Mouse (Mus musculus) brain, embryonic 18.5 days (tissue): ENCODE results near the gene Mrrf.
"Not testable (repeated sequence)": the region's sequence is repeated elsewhere in the genome, so short reads cannot be mapped to it uniquely, and the experiment has no call there.

Source experiments
- DNase-seq: peaks from one replicate; pipeline ENCODE4 v3.0.0-alpha.2; 2012; ENCODE audit warnings: low read depth, low spot score

The Mrrf gene

DNA sequence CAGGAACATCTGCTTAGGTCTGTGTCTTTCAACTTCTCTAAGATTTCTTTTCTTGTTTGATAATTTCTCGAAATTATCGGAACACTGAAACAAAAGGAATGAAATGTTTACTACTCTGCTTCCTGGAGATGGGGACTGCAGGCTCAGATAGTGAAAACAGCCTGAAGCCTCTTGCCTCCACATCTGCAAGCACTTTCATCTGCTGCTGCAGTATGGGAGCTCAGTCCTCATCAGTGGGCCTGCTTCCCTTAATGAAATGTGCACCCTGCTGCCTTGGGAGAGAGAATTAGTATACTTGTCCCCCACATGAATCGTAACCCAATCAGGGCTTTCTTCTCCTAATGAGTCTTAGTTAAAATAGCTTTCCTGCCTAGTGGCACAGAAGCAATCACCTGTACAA is 7.1 kb upstream of the Mrrf start:
- no peak for DNase-seq

DNA sequence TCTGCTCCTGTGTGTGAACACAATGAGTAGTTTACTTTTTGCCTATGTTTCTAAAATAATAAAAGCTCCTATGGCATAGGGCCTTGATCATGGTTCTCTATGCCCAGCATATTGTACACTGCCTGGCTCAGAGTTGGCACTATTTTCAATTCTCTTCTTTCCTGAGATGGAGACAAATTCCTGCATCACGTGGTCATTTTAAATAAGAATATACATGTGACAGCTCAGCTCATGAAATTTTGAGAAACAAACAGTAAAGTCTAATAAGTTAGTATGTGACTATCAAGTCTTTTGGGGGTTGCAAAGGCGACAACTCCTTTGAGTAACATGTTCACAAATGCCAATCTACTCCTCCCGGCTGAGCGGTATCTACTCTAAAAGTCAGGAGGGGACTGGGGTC is 302 bp upstream of the Mrrf start:
- no peak for DNase-seq

DNA sequence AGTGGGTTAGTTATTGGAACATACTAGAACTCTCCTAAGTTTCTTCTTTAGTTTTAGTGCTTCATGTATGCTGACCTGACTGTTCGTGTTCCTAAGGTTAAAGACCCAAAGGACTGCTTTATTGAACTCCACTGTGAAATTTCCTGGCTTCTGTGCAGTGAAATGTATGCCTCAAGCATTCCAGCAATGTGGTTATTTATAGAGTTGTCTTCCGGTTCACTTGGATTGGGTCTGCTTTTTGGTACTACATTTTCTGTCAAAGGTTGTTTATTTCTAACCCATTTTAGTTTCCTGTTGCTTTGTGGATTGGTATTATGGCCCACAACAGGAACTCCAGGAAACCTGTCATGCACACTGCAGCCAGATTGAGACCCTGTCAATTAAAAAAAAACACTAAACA is 2.9 kb downstream of the Mrrf start:
- no peak for DNase-seq

DNA sequence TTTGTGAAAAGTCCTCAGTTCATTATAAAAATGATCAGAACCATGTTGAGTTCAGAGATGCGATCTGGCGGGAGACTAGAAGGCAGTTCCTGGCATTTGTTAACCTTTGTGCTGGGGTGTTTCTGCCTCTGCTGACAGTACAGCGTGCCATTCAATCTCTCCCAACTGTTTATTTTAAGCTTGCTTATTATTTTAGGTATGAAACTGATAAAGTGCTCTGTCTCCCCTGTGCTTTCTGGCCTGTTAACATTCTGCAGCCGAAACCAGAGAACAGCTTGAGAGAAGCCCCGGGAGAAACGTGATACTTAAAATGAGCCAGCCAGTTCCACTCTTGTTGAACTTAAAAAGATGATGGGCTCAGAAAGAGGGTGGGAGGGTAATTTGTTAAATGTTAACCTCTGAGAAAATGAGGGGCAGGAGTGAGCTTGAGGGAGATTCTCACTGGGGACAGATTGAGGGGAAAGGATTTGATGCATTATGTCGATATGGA is 12.7 kb downstream of the Mrrf start:
- no peak for DNase-seq

DNA sequence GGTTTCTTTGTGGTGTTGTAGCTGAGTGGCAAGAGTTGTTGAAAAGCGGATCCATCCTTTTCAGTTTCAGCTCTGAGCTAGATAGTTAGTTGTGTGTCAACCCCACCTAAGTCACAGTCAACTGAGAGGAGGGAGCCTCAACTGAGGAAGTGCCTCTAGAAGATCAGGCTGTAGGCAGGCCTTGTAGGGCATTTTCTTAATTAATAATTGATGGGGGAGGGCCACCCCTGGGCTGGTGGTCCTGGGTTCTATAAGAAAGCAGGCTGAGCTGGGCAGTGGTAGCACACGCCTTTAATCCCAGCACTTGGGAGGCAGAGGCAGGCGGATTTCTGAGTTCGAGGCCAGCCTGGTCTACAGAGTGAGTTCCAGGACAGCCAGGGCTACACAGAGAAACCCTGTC is 16.2 kb downstream of the Mrrf start:
- DNase-seq: not testable (repeated sequence)

DNA sequence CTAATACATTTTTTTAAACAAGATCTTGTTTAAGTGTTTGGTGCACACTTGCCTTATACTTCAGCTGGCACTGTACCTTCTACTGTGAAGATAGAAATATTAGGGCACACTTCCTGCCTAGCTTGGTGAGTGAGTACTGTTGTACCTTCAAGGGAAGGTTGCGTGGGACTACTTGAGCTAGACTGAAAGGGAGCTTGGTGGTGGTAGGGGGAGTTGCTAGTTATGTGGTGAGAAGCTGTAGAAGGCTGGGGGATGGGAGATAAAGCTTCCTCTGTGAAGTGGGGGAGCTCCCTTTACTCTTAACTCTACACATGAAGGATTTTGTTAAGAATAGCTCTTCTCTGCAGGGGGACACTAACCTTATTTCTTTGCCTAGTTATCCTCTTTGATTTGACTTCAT is 21.3 kb downstream of the Mrrf start:
- no peak for DNase-seq

DNA sequence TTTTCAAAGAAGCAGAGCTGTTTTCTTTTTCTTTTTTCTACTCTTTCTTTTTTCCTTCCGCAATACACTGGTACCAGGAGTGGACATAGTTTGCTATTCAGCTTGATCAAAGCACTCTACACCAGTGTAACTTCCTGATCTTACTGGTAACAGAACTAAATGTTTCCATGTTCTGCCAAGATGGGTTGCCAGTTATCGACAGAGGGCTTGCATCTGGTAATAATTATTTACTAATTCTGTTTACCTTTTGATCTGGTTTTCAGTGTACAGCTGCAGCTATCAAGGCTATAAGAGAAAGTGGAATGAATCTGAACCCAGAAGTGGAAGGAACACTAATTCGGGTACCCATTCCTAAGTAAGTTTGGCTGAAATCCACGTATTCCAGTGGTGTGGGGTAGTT is 23.1 kb downstream of the Mrrf start:
- DNase-seq: no peak

DNA sequence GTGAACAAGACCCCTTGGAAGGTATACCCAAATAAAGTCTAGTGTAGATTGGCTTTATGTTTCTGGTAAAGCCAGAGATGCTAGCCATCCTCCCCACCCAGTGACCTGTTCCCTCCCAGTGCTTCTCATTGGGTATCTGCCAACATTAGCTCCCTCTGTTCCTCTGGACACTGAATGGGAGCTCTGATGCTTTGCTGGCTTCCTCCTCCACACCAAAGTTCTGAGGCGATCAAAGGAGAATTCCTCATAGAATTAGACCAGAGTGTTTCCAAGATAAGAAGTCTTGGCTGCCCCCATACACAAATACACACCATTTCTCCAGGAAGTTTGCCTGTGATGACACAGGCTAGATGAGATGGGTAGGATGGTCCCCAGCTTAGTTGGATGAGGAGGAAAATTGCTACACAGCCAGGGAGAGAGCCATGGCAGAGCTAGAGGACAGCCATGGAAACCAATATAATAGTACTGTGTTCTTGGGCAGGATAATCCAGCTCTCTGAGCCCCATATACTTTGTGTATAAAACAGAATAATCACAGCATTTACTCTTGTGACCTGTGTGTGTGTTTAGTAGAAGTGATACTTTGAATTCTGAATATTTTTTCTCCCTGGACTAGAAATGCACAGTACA is 31.9 kb downstream of the Mrrf start:
- no peak for DNase-seq

DNA sequence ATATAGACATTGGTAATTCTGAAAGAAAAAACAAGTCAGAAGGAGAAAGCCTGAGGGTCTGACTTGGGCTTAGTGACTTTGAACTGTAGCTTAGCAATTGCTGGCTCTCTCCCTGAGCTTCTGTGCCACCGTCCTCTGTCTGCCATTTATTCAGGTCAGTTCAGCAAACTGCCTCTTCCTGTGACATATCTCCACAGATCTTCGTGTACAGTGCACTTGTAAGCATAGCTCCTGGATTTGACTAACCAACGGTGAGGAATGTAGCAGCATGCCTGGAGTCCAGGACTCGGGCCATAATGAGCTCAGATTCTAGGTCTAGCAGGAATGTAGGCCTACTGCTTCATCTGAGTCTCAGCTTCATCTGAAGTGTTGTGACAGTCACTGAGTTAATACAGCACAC is 33.0 kb downstream of the Mrrf start:
- DNase-seq: no peak

DNA sequence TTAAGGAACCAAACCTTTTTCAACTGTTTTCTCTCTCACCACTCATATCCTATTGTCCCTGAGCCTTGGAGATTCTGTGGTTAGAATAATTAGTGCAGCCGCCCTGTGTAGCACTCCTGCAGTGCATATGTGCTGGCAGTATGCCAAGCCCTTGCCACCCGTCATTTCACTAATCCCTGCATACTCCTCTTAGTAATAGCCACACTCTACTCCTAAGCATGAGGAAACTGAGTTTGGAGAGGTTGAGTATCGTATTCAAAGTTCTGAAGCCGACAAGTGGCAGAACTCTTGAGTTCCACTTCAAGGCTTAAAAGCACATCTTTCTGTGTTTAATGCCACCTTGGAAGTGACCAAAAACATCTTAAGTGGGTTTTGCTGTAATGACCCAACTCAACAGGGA is 35.9 kb downstream of the Mrrf start:
- no peak for DNase-seq

DNA sequence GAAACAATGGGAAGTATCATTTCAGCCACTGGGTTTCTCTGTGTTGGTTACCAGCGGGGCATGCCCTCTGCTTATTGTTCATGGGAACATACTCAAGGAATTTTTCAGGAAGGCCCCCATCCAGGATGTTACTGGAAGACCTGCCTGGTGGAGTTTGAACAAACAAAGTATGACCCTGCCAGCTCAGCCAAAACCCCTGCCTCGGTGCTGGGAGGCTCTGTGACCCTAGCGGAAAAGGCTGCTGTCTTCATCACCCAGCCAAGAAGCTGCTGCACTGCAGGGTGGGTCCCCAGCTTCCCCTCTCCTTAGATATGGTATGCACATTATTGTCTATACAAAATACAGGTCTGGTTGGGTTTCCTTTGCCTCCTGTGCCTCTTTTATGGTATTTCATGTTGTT is 36.4 kb downstream of the Mrrf start:
- no peak for DNase-seq

DNA sequence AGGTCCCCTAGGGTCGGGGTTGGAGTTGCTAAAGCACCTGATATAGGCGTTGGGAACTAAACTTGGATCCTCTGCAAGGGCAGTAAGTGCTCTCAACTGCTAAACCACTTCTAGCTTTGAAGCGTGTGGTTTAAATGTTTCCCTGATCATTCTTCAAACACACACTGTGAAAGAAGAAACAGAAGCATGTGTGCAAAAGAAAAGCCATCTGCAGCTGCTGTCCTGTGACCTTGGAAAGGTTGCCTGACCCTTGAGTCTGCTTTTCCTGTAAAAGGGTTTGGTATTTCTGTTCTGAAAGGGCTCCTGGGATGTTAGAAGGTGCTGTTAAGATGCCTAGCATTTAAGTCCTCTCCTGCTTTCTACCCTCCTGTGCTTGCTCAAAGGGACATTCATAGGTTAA is 43.3 kb downstream of the Mrrf start:
- DNase-seq: no peak

DNA sequence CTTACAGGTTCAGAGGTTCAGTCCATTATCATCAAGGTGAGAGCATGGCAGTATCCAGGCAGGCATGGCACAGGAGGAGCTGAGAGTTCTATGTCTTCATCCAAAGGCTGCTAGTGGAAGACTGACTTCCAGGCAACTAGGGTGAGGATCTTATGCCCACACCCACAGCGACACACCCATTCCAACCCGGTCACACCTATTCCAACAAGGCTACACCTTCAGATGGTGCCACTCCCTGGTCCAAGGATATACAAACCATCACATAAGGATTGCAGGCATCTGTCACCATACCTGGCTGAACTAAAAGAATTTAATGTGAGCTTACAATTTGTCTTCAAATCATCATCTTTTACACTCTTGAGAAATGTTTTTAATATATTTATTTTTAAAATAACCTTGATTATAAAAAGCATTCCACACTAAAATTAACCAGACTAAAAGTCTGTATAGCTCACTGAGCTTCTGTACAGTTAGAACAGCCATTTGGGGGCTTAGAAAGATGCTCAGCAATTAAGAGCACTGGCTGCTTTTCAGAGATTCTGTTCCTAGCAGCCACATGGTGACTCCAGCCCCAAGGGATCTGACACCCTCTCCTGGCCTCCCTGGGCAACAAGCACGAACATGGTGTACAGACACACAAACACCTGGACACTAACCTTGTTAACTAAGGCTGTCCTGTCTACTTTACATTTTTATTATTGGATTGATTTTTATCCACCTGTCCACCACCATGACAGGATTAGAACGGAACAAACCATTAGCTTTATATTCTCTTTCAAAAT is 45.6 kb downstream of the Mrrf start:
- DNase-seq: not testable (repeated sequence)

DNA sequence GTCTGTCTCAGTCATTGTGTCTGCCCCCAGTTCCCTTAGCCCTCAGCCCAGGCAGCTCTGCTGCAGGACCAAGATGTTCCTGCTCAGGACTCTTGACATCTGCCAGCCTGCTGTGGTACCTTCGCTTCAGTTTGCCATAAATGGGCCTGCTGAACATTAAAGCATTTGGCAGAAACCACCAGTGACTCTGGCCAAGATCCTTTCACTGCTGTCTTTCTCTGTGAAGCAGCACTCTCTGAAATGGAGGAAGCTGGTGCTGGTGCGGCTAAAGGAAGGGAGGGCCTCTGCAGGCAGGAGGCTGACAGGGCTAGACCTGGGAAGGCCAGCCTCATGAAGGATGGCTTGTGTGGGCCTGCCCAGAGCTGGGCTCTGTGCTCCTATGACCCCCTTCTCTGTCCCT is 47.1 kb downstream of the Mrrf start:
- no peak for DNase-seq

DNA sequence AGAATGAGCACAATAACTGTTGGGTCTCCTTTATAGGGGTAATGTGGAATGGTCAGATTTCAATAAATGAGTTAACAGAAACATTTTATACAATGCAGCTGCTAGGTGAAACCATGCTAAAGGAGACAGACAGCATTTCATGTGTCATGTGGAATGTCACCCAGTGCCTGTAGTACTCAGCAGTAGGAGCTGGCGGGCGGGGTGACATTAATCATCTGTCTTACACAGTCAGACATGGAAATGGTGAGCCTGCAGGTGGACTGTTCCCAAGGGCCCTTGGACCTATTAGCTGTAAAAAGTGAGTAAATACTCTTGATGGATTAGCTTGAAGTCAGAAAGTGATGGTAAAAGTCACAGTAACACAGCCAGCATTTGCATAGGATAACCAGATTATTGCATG is 48.0 kb downstream of the Mrrf start:
- no peak for DNase-seq

DNA sequence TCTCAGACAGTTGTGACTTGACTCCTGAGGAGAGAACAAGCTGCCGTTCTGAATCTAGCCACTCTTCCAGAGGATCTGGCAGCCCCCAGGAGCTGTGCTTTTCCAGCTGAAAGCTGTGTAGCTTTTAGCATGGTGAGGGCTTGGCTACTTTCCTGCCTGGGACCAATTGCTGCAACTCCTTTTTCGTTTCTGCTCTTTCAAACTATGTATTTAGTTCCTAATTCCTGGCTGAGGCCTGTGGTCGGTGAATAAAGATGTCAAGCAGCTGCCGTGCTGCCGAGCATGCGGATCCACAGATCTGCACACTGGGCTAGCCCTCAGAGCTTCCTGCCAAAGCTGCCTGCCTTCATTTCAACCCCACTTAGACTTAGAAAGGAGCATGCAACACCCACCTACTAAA is 48.7 kb downstream of the Mrrf start:
- DNase-seq: no peak

DNA sequence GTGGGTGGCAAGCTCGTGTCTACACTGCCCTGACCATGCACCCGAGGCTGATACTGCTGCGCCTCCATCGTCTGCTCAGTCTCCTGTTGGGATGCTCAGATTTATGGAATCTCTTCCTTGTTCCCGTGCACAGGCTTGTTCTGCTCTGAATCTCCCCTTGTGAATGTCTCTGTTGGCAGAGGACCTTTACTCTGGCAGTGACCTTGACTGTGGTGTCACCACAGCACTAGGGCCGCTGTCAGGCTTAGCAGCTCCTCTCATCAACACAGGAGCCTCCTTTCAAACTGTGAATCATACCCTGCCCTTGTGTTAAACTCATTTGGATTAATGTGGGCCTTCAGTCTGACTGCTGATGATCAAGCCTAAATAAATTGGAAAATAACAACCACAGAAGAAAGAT is 53.0 kb downstream of the Mrrf start:
- not testable (repeated sequence) for DNase-seq

DNA sequence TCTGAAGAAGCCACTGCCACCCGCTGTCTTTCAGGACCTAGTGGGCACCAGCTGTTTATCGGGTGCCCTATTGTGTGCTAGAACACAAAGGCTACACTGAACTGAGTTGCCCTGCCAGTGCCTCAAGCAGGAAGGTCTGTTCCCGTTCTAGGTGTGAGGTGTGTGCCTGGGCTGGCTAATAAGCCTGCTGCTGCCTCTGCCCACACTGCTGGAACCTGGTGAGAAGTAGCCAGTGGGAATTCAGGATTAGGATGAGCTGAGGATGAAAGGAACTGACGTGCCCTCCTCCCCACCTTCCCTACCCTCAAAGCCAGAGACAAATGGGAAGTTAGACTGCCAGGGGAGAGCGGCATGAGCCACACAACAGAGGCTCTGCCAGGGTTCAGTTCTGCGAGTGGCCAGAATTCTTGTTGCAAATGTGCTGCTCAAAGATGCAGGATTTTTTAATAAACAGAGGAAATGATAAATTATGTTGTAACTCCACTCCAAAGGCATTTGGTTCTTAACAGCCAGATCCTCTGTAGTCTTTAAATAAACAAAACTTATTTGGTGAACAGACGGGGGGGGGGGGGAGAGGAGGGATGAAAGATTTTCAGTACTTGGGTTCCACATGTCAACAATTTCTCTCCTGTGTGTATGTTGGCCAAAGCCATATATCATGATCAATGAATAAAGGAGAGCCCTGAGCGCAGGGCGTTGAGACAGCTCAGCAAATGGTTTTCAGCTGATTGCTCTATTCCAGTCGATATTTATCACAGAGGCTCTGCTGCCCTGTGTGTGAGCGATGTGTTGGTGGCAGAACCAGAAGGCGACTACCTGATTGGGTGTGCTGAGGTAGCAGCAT is 55.1 kb downstream of the Mrrf start:
- DNase-seq: no peak

DNA sequence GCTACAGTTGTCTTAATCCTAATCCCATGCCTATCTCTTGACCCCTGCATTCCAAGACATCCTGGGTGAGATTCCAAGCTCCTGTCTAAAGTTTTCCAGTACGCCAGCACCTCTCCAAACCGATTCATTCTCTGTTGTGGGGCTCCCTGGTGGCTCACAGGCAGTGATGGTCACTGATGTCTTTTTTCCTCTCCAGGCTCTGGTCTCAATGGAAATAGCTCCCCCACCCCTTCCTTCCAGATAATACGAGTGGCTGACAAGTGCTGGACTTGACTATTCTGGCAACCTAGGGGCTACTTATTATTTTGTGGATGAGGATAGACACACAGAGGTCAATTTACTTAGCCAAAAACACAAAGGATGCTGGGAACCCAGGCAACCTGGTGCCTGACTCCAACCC is 60.8 kb downstream of the Mrrf start:
- no peak for DNase-seq

DNA sequence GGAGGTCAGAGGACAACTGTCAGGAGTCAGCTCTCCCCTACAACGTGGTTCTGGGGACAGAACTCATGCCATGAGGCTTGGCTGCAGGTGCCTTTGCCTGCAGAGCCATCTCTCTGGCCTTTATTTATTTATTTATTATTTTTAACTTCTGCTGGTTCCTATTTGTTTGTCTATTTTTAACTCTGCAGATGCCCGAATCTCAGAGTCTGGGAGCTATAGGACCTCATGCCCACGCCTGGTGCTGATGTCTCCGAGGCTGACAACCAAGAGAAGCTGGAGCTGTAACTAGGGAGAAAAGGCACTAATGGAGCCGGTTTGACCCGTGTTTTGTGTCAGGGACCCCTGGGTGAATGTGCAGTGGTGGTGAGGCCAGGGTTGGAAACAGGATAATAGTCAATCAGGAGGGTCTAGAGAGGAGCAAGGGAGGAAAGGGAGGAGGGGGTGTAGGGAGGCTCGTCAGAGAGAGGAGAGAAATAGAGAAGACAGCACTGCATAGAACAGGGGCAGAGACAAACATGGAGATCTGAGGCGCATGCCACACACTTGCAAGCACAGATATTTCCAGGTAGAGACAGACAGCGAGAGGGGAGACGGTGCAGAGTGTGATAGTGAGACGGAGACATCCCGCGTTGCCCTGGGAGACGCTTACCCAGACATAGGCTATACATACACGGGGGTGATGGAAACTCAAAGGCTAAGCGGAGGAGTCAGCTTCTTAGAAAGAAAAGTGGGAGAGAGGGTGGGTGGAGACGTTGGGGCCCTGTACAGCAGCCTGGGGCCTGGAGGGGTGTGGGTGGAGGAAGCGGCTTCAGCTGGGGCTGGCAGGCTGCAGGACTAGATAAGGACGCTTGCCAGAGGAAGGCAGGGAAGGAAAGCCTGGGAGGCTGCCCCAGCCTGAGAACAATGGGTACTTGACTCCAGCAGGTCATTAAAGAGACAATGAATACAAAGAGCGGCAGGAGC is 62.0 kb downstream of the Mrrf start:
- no peak for DNase-seq

DNA sequence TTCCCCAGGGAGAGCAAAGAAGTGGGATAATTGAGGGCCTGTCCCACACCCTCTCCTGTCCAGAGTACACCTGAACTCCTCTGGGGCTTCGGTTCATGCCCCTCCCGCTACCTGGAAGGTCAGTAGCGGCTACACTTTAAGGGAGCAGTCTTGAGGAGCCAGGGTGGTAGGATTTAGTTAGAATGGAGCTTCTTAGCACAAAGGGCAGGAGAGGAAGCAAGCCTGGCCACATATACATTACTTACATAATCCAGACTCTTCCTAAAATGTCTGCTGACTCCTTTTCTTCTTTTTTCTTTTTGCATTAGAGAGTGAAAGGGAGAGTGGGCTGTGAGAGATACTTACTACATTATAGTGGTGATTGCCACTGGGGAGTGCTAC is 62.7 kb downstream of the Mrrf start:
- no peak for DNase-seq
